Mouse (Mus musculus) heart, embryonic 13.5 days (tissue): ENCODE measurements around the gene Ppfibp2. TPM values are rescaled to one million over a fixed set of nuclear protein-coding genes. Genes with fewer than 3 reads are reported as not detected.

Experiments used
- ATAC-seq: fragments of 200-750 bp; cut with Nextera tagmentation; 2 replicates; pipeline ENCODE4 v1.8.0; 2017; ENCODE audit warnings: moderate TSS enrichment; ENCODE audit not compliant: insufficient number of reproducible peaks, low FRiP score, low TSS enrichment; ENCODE audit errors: extremely low read depth
- H3K27ac ChIP-seq: fragments of 300-500 bp; sonication (generic); replicated peaks from 2 replicates; pipeline ENCODE4 v1.5.1; 2015; ENCODE audit warnings: moderate library complexity, mild to moderate bottlenecking, inconsistent platforms
- H3K27me3 ChIP-seq: fragments of 300-500 bp; sonication (generic); replicated peaks from 2 replicates; pipeline ENCODE4 v1.6.1; 2015; ENCODE audit warnings: mild to moderate bottlenecking, inconsistent platforms
- H3K36me3 ChIP-seq: fragments of 300-500 bp; sonication (generic); 2 replicates; pipeline ENCODE4 v1.6.1; 2015; ENCODE audit warnings: mild to moderate bottlenecking, inconsistent platforms
- H3K4me1 ChIP-seq: fragments of 300-500 bp; sonication (generic); 2 replicates; pipeline ENCODE4 v1.6.1; 2015; ENCODE audit warnings: inconsistent platforms
- H3K4me2 ChIP-seq: fragments of 300-500 bp; sonication (generic); 2 replicates; pipeline ENCODE4 v1.6.1; 2015; ENCODE audit warnings: inconsistent platforms, mild to moderate bottlenecking, moderate library complexity
- H3K4me3 ChIP-seq: fragments of 300-500 bp; sonication (generic); 2 replicates; pipeline ENCODE4 v1.5.1; 2015; ENCODE audit warnings: moderate library complexity, mild to moderate bottlenecking, inconsistent platforms
- H3K9ac ChIP-seq: fragments of 300-500 bp; sonication (generic); 2 replicates; pipeline ENCODE4 v1.6.1; 2015; ENCODE audit warnings: inconsistent platforms, mild to moderate bottlenecking, moderate library complexity
- H3K9me3 ChIP-seq: fragments of 300-500 bp; sonication (generic); 2 replicates; pipeline ENCODE4 v1.6.1; 2016; ENCODE audit warnings: inconsistent platforms
- WGBS: fragments of 180-500 bp; shearing (Covaris S2); methylation state at CpG from one replicate; pipeline ENCODE4 v1.1.7; 2015; ENCODE audit warnings: mixed read lengths; 5-methylcytosine and 5-hydroxymethylcytosine counted together
- polyA plus RNA-seq: library from polyadenylated mRNA; unstranded; fragments of >200 nt; fragmentation: Nextera tagmentation; extraction: Ambion mirVana; gene quantifications from 2 replicates; pipeline ENCODE4 v1.2.1, GENCODE M21; 2015

Ppfibp2 gene
- polyA plus RNA-seq, 1 experiment from 2014 or later, result 5.5 TPM

DNA sequence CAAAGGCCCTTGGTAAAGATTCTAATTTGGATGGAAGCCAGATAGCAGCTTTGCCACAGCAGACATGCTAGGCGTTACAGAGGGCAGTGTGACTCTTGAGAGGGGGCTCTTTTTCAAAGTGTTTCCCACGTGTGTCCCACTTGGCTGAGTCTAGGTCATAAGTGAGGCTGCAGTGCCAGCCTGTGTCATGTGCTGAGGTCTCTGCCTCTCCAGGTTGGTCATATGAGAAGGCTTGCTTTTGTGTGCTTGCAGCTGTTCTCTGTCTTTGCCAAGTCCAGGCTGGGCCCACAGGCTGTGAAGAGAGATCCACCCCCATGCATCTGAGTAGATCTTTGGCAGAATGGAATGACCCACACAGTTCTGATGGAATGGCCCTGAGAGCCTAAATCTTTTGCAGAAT, 2.4 kb upstream of the Ppfibp2 start:
- no peak overlapping the region for H3K9ac ChIP-seq
- peaks cover 23% of the 10 kb centered on the region for H3K4me1 ChIP-seq
- no peak overlapping the region for H3K4me2 ChIP-seq
- no peak overlapping the region for H3K27ac ChIP-seq
- WGBS, result 28% methylated on average over 2 of the region's 2 CpGs
- ATAC-seq, result no peak
- no peaks in the 10 kb centered on the region; the same call in 1 of the 2 replicates for H3K27me3 ChIP-seq
- H3K4me3 ChIP-seq, result no peak overlapping the region
- H3K36me3 ChIP-seq, result 0 out of 2 replicates have a peak, but pooled peaks cover 3% of the 10 kb centered on the region
- H3K9me3 ChIP-seq, result no peaks in the 10 kb centered on the region

DNA sequence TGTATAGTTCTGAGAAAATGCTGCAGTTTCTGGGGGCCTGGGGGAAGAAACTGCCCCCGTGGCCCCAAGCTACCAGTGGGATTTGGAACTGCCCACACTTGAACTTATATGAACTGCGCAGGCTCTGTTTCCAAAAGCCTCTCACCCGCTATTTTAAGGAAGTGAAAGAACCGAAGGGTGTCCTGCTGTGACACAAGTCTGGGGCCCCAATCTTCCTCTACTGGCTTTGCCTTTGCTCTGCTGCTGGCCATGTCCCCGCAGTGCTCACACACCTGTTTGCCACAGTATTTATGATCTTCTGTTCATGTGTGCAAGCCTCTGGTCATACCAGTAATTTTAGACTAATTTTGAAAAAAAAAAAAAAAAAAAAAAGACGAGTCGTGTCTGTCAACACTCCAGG, 1.1 kb upstream of the Ppfibp2 start:
- no peak for ATAC-seq
- peak overlapping the region; percentile 80 for H3K9ac ChIP-seq
- H3K4me3 ChIP-seq, result peak overlapping the region; percentile 60
- no peaks in the 10 kb centered on the region for H3K9me3 ChIP-seq
- H3K27me3 ChIP-seq, result no peaks in the 10 kb centered on the region; the same call in 1 of the 2 replicates
- H3K27ac ChIP-seq, result 0 out of 2 replicates have a peak overlapping the region, but pooled peaks have one; percentile 32
- H3K4me2 ChIP-seq, result peak overlapping the region; percentile 95
- H3K36me3 ChIP-seq, result 0 out of 2 replicates have a peak, but pooled peaks cover 3% of the 10 kb centered on the region
- 37% methylated on average over 7 of the region's 7 CpGs for WGBS
- H3K4me1 ChIP-seq, result peaks cover 25% of the 10 kb centered on the region

DNA sequence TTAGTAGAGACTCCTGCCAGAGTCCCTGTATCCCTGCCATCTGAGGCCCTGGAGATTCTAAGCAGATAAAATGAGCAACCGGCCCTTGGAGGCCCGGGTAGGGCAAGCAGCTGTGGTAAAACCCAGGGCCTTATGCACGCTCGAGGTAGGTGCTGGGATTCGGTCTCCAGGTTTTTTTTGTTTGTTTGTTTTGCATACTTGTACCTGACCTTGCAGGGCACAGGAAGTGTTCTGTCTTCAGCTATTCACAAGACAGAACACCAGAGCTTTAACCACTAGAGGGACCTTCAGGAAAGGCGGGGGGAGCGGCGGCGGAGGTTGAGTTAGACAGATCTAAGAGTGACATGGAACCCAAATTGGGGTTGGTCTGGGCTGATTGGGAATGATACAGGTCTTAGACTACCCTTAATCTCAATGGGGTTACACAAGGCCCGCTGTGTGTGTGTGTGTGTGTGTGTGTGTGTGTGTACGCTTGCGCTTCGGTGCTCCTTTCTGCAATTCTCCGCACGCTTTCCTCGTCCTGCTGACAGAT, 616 bp upstream of the Ppfibp2 start:
- H3K4me3 ChIP-seq, result peak overlapping the region; percentile 60
- ATAC-seq, result peak; percentile 41; the same call in 1 of the 2 replicates
- H3K9ac ChIP-seq, result peak overlapping the region; percentile 80
- WGBS, result under 1% methylated on average over 16 of the region's 16 CpGs
- peaks cover 25% of the 10 kb centered on the region for H3K4me1 ChIP-seq
- no peaks in the 10 kb centered on the region for H3K9me3 ChIP-seq
- no peaks in the 10 kb centered on the region; the same call in 1 of the 2 replicates for H3K27me3 ChIP-seq
- peak overlapping the region; percentile 32 for H3K27ac ChIP-seq
- H3K4me2 ChIP-seq, result peak overlapping the region; percentile 95
- H3K36me3 ChIP-seq, result 0 out of 2 replicates have a peak, but pooled peaks cover 3% of the 10 kb centered on the region

DNA sequence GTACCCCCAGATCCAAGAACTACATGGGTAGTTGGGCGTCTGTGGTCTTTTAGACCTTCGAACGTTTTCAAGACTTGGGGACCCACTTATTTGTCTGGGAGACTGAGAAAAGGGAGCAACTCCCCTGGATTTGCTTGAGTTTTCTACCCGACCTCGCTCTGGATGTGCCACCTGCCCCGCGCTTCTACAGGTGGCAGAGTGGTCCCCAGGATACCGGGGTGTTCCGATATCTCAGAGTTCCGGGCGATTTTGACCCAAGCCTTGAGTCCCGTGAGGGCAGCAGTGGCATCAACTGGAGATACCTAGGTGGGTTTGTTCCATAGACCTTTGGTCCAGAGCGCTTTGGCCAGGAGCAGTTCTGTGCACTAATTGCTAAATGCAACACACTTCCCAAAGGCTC, 419 bp downstream of the Ppfibp2 start:
- H3K36me3 ChIP-seq, result 0 out of 2 replicates have a peak, but pooled peaks cover 1% of the 10 kb centered on the region
- WGBS, result 11% methylated on average over 13 of the region's 13 CpGs

DNA sequence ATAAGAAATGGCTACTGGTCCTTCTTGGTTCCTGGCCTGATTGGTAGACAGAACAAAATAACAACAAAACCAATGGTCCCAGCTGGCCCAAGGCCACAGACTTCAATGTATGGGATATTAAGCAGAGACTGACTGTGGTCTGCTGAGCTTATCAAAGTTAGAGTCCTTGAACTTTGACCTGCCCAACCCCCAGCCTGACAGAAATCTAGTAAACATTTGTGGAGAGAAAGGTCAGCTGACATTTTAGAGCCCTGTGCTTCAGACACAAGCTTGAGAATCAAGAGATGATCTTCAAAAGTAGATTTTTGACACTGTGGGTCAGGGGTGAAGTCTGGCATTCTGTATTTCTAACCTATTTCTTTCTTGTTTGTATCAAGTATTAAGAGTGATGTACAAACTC, 1.7 kb downstream of the Ppfibp2 start:
- Histone ChIP-seq H3K27ac (no peak overlapping the region), H3K9ac (no peak overlapping the region), H3K9me3 (no peaks in the 10 kb centered on the region), H3K4me2 (no peak overlapping the region), H3K27me3 (no peaks in the 10 kb centered on the region; the same call in 1 of the 2 replicates), H3K4me1 (peaks cover 25% of the 10 kb centered on the region), H3K36me3 (no peaks in the 10 kb centered on the region), H3K4me3 (no peak overlapping the region)
- no peak for ATAC-seq

More for the DNA sequence above, 419 bp downstream of the Ppfibp2 start:
- Histone ChIP-seq H3K9me3 (no peaks in the 10 kb centered on the region), H3K4me1 (peaks cover 25% of the 10 kb centered on the region), H3K4me2 (peak overlapping the region; percentile 95), H3K27ac (no peak overlapping the region), H3K4me3 (peak overlapping the region; percentile 60), H3K27me3 (no peaks in the 10 kb centered on the region; the same call in 1 of the 2 replicates), H3K9ac (peak overlapping the region; percentile 80)
- ATAC-seq, result no peak

- Histone ChIP-seq H3K9ac (no peak overlapping the region), H3K9me3 (no peaks in the 10 kb centered on the region), H3K4me3 (no peak overlapping the region), H3K4me2 (no peak overlapping the region), H3K27me3 (no peaks in the 10 kb centered on the region; the same call in 1 of the 2 replicates), H3K4me1 (peaks cover 19% of the 10 kb centered on the region), H3K27ac (no peak overlapping the region), H3K36me3 (no peaks in the 10 kb centered on the region)
- WGBS, result 54% methylated on average over 3 of the region's 3 CpGs
- no peak for ATAC-seq
Measured at GRCm38 (mm10) chr7:107597956-107598355, 2.9 kb downstream of the Ppfibp2 start.

GRCm38 (mm10) chr7:107600651-107601050, 5.6 kb downstream of the Ppfibp2 start:
- no peak overlapping the region for H3K4me2 ChIP-seq
- H3K4me3 ChIP-seq, result no peak overlapping the region
- no peak overlapping the region for H3K27ac ChIP-seq
- ATAC-seq, result no peak
- H3K9ac ChIP-seq, result no peak overlapping the region
- H3K4me1 ChIP-seq, result 0 out of 2 replicates have a peak, but pooled peaks cover 6% of the 10 kb centered on the region
- no peaks in the 10 kb centered on the region for H3K36me3 ChIP-seq
- whole genome bisulfite sequencing, result 38% methylated on average over 5 of the region's 5 CpGs
- no peaks in the 10 kb centered on the region for H3K9me3 ChIP-seq
- no peaks in the 10 kb centered on the region for H3K27me3 ChIP-seq

DNA sequence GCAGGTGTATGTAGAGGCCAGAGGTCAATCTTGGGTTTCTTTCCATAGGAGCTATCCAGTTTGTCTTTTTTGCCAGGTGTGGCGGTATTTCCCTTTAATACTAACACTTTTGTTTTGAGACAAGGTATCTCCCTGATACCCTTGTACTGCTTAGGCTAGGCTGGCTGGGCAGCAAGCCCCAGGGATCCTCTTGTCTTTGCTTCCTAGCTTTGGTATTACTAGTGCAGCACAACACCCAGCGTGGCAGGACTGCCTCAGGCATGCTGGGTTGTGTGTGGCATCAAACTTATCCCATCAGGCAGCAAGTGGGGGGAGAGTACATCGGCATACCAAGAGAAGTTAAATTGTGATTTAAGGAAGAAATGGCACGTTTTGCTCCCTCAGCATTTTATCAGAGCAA, 7.5 kb downstream of the Ppfibp2 start:
- no peaks in the 10 kb centered on the region for H3K36me3 ChIP-seq
- H3K4me2 ChIP-seq, result no peak overlapping the region
- no peak overlapping the region for H3K9ac ChIP-seq
- H3K27ac ChIP-seq, result no peak overlapping the region
- H3K9me3 ChIP-seq, result no peaks in the 10 kb centered on the region
- 76% methylated on average over 4 of the region's 4 CpGs for WGBS
- no peaks in the 10 kb centered on the region for H3K27me3 ChIP-seq
- no peak overlapping the region for H3K4me3 ChIP-seq
- 0 out of 2 replicates have a peak, but pooled peaks cover 3% of the 10 kb centered on the region for H3K4me1 ChIP-seq
- ATAC-seq, result no peak

DNA sequence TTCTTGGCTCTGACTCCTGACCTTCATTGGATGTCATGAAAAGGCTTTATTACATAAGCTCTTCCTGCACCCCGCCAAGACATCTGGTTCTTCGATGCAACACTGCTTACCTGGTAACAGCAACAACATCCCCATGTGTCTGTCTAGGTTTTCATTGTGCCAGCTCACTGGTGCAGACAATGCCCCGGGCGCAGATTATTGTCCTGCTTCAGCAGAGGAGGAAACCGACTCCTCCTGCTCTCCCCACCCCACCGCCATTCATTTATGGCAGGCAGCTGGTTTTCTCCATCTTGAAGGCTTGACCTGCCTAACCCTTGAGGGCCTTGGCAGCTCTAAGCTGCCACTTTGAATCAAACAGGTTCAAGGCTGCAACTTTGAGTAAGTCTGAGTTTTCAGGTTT, 7.9 kb downstream of the Ppfibp2 start:
- no peak overlapping the region for H3K4me2 ChIP-seq
- H3K27ac ChIP-seq, result no peak overlapping the region
- no peaks in the 10 kb centered on the region for H3K36me3 ChIP-seq
- H3K27me3 ChIP-seq, result no peaks in the 10 kb centered on the region
- WGBS, result 84% methylated on average over 6 of the region's 6 CpGs
- no peak for ATAC-seq
- H3K9me3 ChIP-seq, result no peaks in the 10 kb centered on the region
- H3K9ac ChIP-seq, result no peak overlapping the region
- no peak overlapping the region for H3K4me3 ChIP-seq
- no peaks in the 10 kb centered on the region for H3K4me1 ChIP-seq

GRCm38 (mm10) chr7:107607766-107608165, 12.8 kb downstream of the Ppfibp2 start:
- Histone ChIP-seq H3K9ac (no peak overlapping the region), H3K27me3 (no peaks in the 10 kb centered on the region), H3K4me2 (no peak overlapping the region), H3K4me3 (no peak overlapping the region), H3K9me3 (no peaks in the 10 kb centered on the region), H3K36me3 (no peaks in the 10 kb centered on the region), H3K27ac (no peak overlapping the region), H3K4me1 (no peaks in the 10 kb centered on the region)
- ATAC-seq, result no peak
- WGBS, result 86% methylated on average over 1 of the region's 1 CpGs

DNA sequence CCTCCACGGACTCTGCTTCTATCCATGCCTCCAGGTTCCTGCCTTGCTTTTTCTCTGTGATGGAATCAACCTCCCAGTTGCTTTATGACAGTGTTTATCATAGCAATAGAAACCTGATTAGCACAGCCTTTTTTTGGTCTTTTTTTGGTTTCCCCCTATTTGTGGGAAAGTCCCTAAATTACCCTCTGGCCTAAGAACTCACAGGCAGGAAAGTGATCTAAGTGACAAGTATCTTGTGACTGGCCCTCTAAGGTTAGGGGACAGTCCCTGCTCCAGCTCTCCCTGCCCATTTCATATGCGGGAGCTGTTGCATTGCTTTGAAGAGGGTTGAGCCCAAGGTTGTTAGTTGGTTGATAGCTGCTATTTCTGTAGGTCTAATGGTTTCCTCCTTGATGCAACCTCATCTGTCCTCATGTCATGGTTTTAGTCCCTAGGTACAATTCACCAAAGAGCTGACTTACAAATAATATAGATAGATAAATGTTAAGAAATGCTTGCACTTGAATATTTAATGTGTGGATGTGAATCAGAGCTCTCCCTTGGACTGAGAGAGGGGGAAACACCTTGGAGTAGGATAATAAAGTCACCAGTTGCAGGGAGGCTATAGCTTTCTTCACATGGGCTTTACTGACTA, 14.7 kb downstream of the Ppfibp2 start:
- ATAC-seq, result no peak
- Histone ChIP-seq H3K4me1 (no peaks in the 10 kb centered on the region), H3K27ac (no peak overlapping the region), H3K36me3 (no peaks in the 10 kb centered on the region), H3K9ac (no peak overlapping the region), H3K4me3 (no peak overlapping the region), H3K9me3 (no peaks in the 10 kb centered on the region), H3K4me2 (no peak overlapping the region), H3K27me3 (no peaks in the 10 kb centered on the region)
- 82% methylated on average over 2 of the region's 2 CpGs for WGBS

DNA sequence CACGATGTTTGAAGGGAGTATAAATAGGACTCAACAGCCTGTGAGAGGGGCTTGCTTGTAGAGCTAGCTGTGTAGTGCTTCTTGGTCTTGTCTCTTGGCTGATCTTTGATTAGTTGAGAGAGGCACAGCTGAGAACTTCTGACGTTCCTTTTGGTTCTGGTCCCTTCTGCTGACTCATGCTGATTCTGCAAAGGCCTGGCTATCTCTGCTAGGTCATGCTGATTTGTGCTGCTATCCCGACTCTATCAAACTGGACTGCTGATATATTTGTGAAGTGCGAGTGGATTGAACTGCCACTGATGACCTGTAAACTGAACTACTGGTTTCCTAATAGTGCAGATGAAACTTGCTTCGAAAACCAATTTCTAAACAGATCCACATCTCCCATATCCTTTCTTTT, 15.9 kb downstream of the Ppfibp2 start:
- Histone ChIP-seq H3K4me2 (no peak overlapping the region), H3K9me3 (no peaks in the 10 kb centered on the region), H3K27ac (no peak overlapping the region), H3K9ac (no peak overlapping the region), H3K4me3 (no peak overlapping the region), H3K27me3 (no peaks in the 10 kb centered on the region), H3K36me3 (no peaks in the 10 kb centered on the region), H3K4me1 (no peaks in the 10 kb centered on the region)
- no peak for ATAC-seq
- 62% methylated on average over 5 of the region's 5 CpGs for WGBS
